In the genomic region with DNA sequence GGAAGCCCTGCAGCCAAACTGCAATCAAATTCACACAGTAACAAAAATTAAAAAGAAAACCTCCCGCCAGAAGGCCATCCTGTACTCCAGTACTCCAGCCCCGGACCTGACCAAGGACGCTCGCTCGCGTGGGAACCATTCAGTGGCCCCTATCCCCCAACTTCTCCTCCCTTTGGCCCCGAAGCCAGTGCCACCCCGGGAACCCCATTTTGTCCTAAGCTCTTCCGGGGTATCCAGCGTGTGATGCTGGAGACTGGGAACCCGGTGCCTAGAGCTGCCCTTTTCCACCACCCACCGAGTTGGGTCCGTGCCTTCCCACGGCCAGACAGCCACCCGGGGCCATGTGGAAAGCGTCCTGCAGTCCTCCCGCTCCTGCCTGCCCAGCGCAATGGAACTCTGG, we compare ENCODE assay signal across 8 mouse cellular contexts. TPM values are rescaled to one million over a fixed set of nuclear protein-coding genes. Genes with fewer than 3 reads are reported as not detected.
DNase-seq lines count a peak whose midpoint lies in the region; ATAC-seq and TF ChIP-seq lines count a peak whose summit lies in the region.
"Not testable (repeated sequence)": the region's sequence is repeated elsewhere in the genome, so short reads cannot be mapped to it uniquely, and the experiment has no call there.

No protein-coding gene starts in this region.

- peak overlapping the region; percentile 29 for H3K4me2 ChIP-seq in hindbrain, embryonic 16.5 days (ENCODE audit: low read length)
- peak overlapping the region; percentile 55 for H3K4me2 ChIP-seq in liver, embryonic 15.5 days
- H3K4me2 ChIP-seq in myocyte (ENCODE audit: low read depth), result not testable (repeated sequence)

- H3K27me3 ChIP-seq in G1E (ENCODE audit: insufficient read depth, low read length); hindbrain, embryonic 16.5 days (replicated peaks; ENCODE audit: control insufficient read depth, insufficient read depth, low read length); liver, embryonic 15.5 days; myocyte (ENCODE audit: control insufficient read depth, insufficient read depth, insufficient read length); testis, adult 2 months (ENCODE audit: control insufficient read depth, insufficient read depth, low read length): not testable (repeated sequence)

- TF ChIP-seq POLR2A in myocyte (IDR thresholded peaks at IDR 0.05; ENCODE audit: insufficient read length, low read depth); testis, adult 2 months (IDR thresholded peaks at IDR 0.05; ENCODE audit: control insufficient read depth, low read depth, low read length): not testable (repeated sequence)

- H3K36me3 ChIP-seq in G1E (replicated peaks); hindbrain, embryonic 16.5 days (ENCODE audit: control insufficient read depth, insufficient read depth, low read length); liver, embryonic 15.5 days (replicated peaks); myocyte (ENCODE audit: control insufficient read depth, insufficient read depth); testis, adult 2 months (ENCODE audit: control insufficient read depth, insufficient read depth, low read length): not testable (repeated sequence)

- H3K9me3 ChIP-seq in G1E (replicated peaks); hindbrain, embryonic 16.5 days (ENCODE audit: control insufficient read depth, low read length); liver, embryonic 15.5 days (replicated peaks): not testable (repeated sequence)

- not testable (repeated sequence) for TF ChIP-seq CTCF in G1E (IDR thresholded peaks at IDR 0.05; ENCODE audit: low read depth, low read length); gastrocnemius, adult 2 months (IDR thresholded peaks at IDR 0.05); testis, adult 2 months (IDR thresholded peaks at IDR 0.05; ENCODE audit: control insufficient read depth, insufficient read depth, insufficient replicate concordance, low read depth, low read length)

- WGBS in hindbrain, embryonic 16.5 days, result under 1% methylated on average over 15 of the region's 18 CpGs
- WGBS in liver, embryonic 15.5 days (ENCODE audit: insufficient replicate concordance), result under 1% methylated on average over 18 of the region's 18 CpGs

- not testable (repeated sequence) for H3ac ChIP-seq in myocyte (ENCODE audit: control insufficient read depth, insufficient read length)

- DNase-seq in G1E (ENCODE audit: low spot score), result not testable (repeated sequence)
- peak; percentile 70 to 72 for DNase-seq in cerebellum, postnatal 10 days
- peak; percentile 44 for DNase-seq in gastrocnemius, adult 2 months
- peak; percentile 34 to 44 for DNase-seq in layer of hippocampus, postnatal 10 days (ENCODE audit: low spot score in 2 of 2)

- not testable (repeated sequence) for ATAC-seq in G1E (ENCODE audit: extremely low read depth, insufficient number of reproducible peaks, low FRiP score, poor library complexity, severe bottlenecking); hindbrain, embryonic 16.5 days; liver, embryonic 15.5 days (ENCODE audit: insufficient read depth)

- H3K4me3 ChIP-seq in G1E (ENCODE audit: low read depth, low read length) (peak overlapping the region; percentile 69), myocyte (peak overlapping the region; percentile 30)
- peak overlapping the region; percentile 76 for H3K4me3 ChIP-seq in gastrocnemius, adult 2 months
- H3K4me3 ChIP-seq in hindbrain, embryonic 16.5 days (ENCODE audit: low read length), result peak overlapping the region; percentile 45
- peak overlapping the region; percentile 56 for H3K4me3 ChIP-seq in liver, embryonic 15.5 days (replicated peaks)
- H3K4me3 ChIP-seq in testis, adult 2 months (ENCODE audit: control insufficient read depth, low read depth, low read length), result peak overlapping the region; percentile 34

- not testable (repeated sequence) for H3K79me2 ChIP-seq in myocyte (ENCODE audit: control insufficient read depth, insufficient read depth)

- peak overlapping the region; percentile 57 for H3K9ac ChIP-seq in hindbrain, embryonic 16.5 days (ENCODE audit: low read depth, low read length)
- H3K9ac ChIP-seq in liver, embryonic 15.5 days, result not testable (repeated sequence)

- intact Hi-C loops in gastrocnemius, adult 2 months (cut with DNase I), result not testable (repeated sequence)

- H3K4me1 ChIP-seq in G1E (ENCODE audit: insufficient read depth, low read depth, low read length); hindbrain, embryonic 16.5 days (ENCODE audit: control insufficient read depth, insufficient read depth, low read depth, low read length); liver, embryonic 15.5 days (replicated peaks); testis, adult 2 months (ENCODE audit: control insufficient read depth, insufficient read depth, low read length): not testable (repeated sequence)

- peak overlapping the region; percentile 79 for H3K27ac ChIP-seq in gastrocnemius, adult 2 months
- not testable (repeated sequence) for H3K27ac ChIP-seq in hindbrain, embryonic 16.5 days (ENCODE audit: low read depth, low read length); liver, embryonic 15.5 days (replicated peaks); testis, adult 2 months (ENCODE audit: control insufficient read depth, insufficient read depth, low read depth, low read length)

RNA-seq across cellular contexts. Expression of a gene that starts 0.4 kb away (rescaled TPM):
- total RNA-seq in G1E (2014; fragmentation: Nextera tagmentation), result 50.0 and 62.9 TPM in 2 replicates
- 24.6 and 31.5 TPM in 2 replicates for total RNA-seq in G1E (2017)
- polyA plus RNA-seq in G1E (2012), result 1.7 and 1.8 TPM in 2 replicates
- 10 to 100 TPM; 37.4 to 42.4 TPM for total RNA-seq in gastrocnemius, adult 2 months (2021)
- polyA plus RNA-seq in hindbrain, embryonic 16.5 days (2015; fragmentation: Nextera tagmentation; extraction: Ambion mirVana), result 16.9 and 20.3 TPM in 2 replicates
- total RNA-seq in layer of hippocampus, postnatal 10 days (2021), result 10 to 100 TPM; 47.4 to 48.3 TPM
- polyA plus RNA-seq in liver, embryonic 15.5 days (2015; fragmentation: Nextera tagmentation; extraction: Ambion mirVana), result 4.2 and 4.3 TPM in 2 replicates
- 9.1 TPM for polyA plus RNA-seq in myocyte (2012; fragmentation: generic; extraction: Trizol)
- 0.35 and 0.56 TPM in 2 replicates for polyA plus RNA-seq in testis, adult 2 months (2012; rRNA removed)

RNA-seq across cellular contexts. Expression of a gene that starts 31.3 kb away (rescaled TPM):
- total RNA-seq in G1E (2014; fragmentation: Nextera tagmentation) (8.1 and 10.3 TPM in 2 replicates), G1E (2017) (21.9 and 22.0 TPM in 2 replicates)
- polyA plus RNA-seq in G1E (2012) (0.67 and 0.72 TPM in 2 replicates), myocyte (2012; fragmentation: generic; extraction: Trizol) (1.1 TPM)
- 1 to 10 TPM; 1.1 to 1.8 TPM for total RNA-seq in gastrocnemius, adult 2 months (2021)
- polyA plus RNA-seq in hindbrain, embryonic 16.5 days (2015; fragmentation: Nextera tagmentation; extraction: Ambion mirVana), result 0.41 and 0.75 TPM in 2 replicates
- total RNA-seq in layer of hippocampus, postnatal 10 days (2021), result not detected
- polyA plus RNA-seq in liver, embryonic 15.5 days (2015; fragmentation: Nextera tagmentation; extraction: Ambion mirVana), result 0.22 and 0.33 TPM in 2 replicates
- polyA plus RNA-seq in testis, adult 2 months (2012; rRNA removed), result not detected in 2 replicates

RNA-seq across cellular contexts. Expression of a gene that starts 59.8 kb away (rescaled TPM):
- total RNA-seq in G1E (2014; fragmentation: Nextera tagmentation) (not detected in 2 replicates), G1E (2017) (0.52 and 0.82 TPM in 2 replicates)
- polyA plus RNA-seq in G1E (2012) (not detected in 2 replicates), myocyte (2012; fragmentation: generic; extraction: Trizol) (1.0 TPM)
- total RNA-seq in gastrocnemius, adult 2 months (2021), result 1 to 10 TPM; 4.0 to 5.0 TPM
- polyA plus RNA-seq in hindbrain, embryonic 16.5 days (2015; fragmentation: Nextera tagmentation; extraction: Ambion mirVana), result 2.2 and 3.0 TPM in 2 replicates
- total RNA-seq in layer of hippocampus, postnatal 10 days (2021), result 1 to 10 TPM; 6.4 to 8.4 TPM
- 0.97 and 1.2 TPM in 2 replicates for polyA plus RNA-seq in liver, embryonic 15.5 days (2015; fragmentation: Nextera tagmentation; extraction: Ambion mirVana)
- 0.25 and 0.41 TPM in 2 replicates for polyA plus RNA-seq in testis, adult 2 months (2012; rRNA removed)
